Mouse (Mus musculus) spleen, adult 2 months (tissue): Measurements from ENCODE around the gene Crocc2.

Experiments used
- CTCF ChIP-seq: fragments of 200-500 bp; IDR thresholded peaks from 2 replicates; pipeline ENCODE4 v1.5.1; 2011; ENCODE audit warnings: mild to moderate bottlenecking, inconsistent platforms; ENCODE audit not compliant: insufficient read depth, insufficient read length, insufficient replicate concordance; ENCODE audit errors: extremely low read depth
- POLR2A ChIP-seq: fragments of 200-500 bp; IDR thresholded peaks from 2 replicates; pipeline ENCODE4 v1.6.1; 2011; ENCODE audit warnings: low read depth, low read length, inconsistent platforms

GRCm38 (mm10) chr1:93223972-93224371 lies 55.4 kb downstream of the Crocc2 start:
- TF ChIP-seq CTCF (peak; percentile 68), POLR2A (no peak)
